Mouse (Mus musculus): ENCODE results near the gene Slc6a19. TPM values are rescaled to one million over a fixed set of nuclear protein-coding genes. Genes with fewer than 3 reads are reported as not detected.

The Slc6a19 gene
- total and polyA plus RNA-seq, 3 experiments, result not detected

- no peak within 1 kb of the TSS for H3K9ac ChIP-seq (ENCODE audit: control insufficient read depth, low read depth, low read length, poor library complexity, severe bottlenecking)
- no peaks in the 10 kb centered on the region for H3K4me1 ChIP-seq (ENCODE audit: control insufficient read depth in 1 of 2, insufficient read depth in 2 of 2, low read length in 2 of 2)
- no peak within 1 kb of the TSS for H3K4me3 ChIP-seq (ENCODE audit: control insufficient read depth in 1 of 2, insufficient read depth in 1 of 2, low read depth in 2 of 2, low read length in 2 of 2)
- peaks cover 5 to 6% of the 10 kb centered on the region in 2 experiments for H3K27me3 ChIP-seq (ENCODE audit: control insufficient read depth in 1 of 2, insufficient read depth in 2 of 2, low read length in 2 of 2)
- no peak for DNase-seq (ENCODE audit: low read depth, low spot score)
- H3K27ac ChIP-seq (ENCODE audit: control insufficient read depth, low read depth, low read length), result no peak within 1 kb of the TSS
- no peaks in the 10 kb centered on the region for H3K9me3 ChIP-seq (replicated peaks; ENCODE audit: insufficient read depth, low read length)
- TF ChIP-seq ZKSCAN1 (IDR thresholded peaks at IDR 0.05; ENCODE audit: low read depth, low read length) (no peak), TCF12 (IDR thresholded peaks at IDR 0.05; ENCODE audit: low read depth, low read length) (no peak)
- H3K36me3 ChIP-seq (ENCODE audit: control insufficient read depth in 1 of 2, insufficient read depth in 2 of 2, low read length in 2 of 2), result no peaks in the 10 kb centered on the region
- H3K79me2 ChIP-seq (ENCODE audit: control insufficient read depth, insufficient read depth, low read length, poor library complexity), result no peaks in the 10 kb centered on the region
These were observed 28.4 kb upstream of the Slc6a19 start, which contains the start of gene Slc12a7 for GRCm38 (mm10) chr13:73732742-73733700. Slc12a7 (plus strand) TSS chr13:73733094.

GRCm38 (mm10) chr13:73732235-73732634 lies 27.6 kb upstream of the Slc6a19 start:
- no peaks in the 10 kb centered on the region for H3K9me3 ChIP-seq (replicated peaks; ENCODE audit: insufficient read depth, low read length)
- no peak overlapping the region for H3K4me3 ChIP-seq (ENCODE audit: control insufficient read depth in 1 of 2, insufficient read depth in 1 of 2, low read depth in 2 of 2, low read length in 2 of 2)
- no peaks in the 10 kb centered on the region for H3K36me3 ChIP-seq (ENCODE audit: control insufficient read depth in 1 of 2, insufficient read depth in 2 of 2, low read length in 2 of 2)
- H3K4me1 ChIP-seq (ENCODE audit: control insufficient read depth in 1 of 2, insufficient read depth in 2 of 2, low read length in 2 of 2), result no peaks in the 10 kb centered on the region
- TF ChIP-seq CHD2 (IDR thresholded peaks at IDR 0.05; ENCODE audit: low read length) (no peak), MAZ (IDR thresholded peaks at IDR 0.05; ENCODE audit: low read depth, low read length) (no peak), POLR2AphosphoS2 (IDR thresholded peaks at IDR 0.05; ENCODE audit: low read length) (no peak), TBP (IDR thresholded peaks at IDR 0.05; ENCODE audit: low read depth, low read length) (no peak), MAX (IDR thresholded peaks at IDR 0.05; ENCODE audit: low read length) (no peak), UBTF (IDR thresholded peaks at IDR 0.05; ENCODE audit: borderline replicate concordance, insufficient read depth, low read depth, low read length) (no peak), ZKSCAN1 (IDR thresholded peaks at IDR 0.05; ENCODE audit: low read depth, low read length) (no peak), MXI1 (IDR thresholded peaks at IDR 0.05; ENCODE audit: low read depth, low read length) (no peak), EP300 (IDR thresholded peaks at IDR 0.05; ENCODE audit: low read depth in 1 of 2, low read length in 2 of 2) (no peak), USF1 (IDR thresholded peaks at IDR 0.05; ENCODE audit: low read depth, low read length) (no peak), ELF1 (IDR thresholded peaks at IDR 0.05; ENCODE audit: low read depth, low read length) (no peak), GABPA (IDR thresholded peaks at IDR 0.05; ENCODE audit: low read depth, low read length) (no peak), ETS1 (IDR thresholded peaks at IDR 0.05; ENCODE audit: low read depth, low read length) (no peak)
- H3K27me3 ChIP-seq (ENCODE audit: control insufficient read depth in 1 of 2, insufficient read depth in 2 of 2, low read length in 2 of 2), result peaks cover 5 to 6% of the 10 kb centered on the region in 2 experiments
- no peak overlapping the region for H3K9ac ChIP-seq (ENCODE audit: control insufficient read depth, low read depth, low read length, poor library complexity, severe bottlenecking)
- H3K79me2 ChIP-seq (ENCODE audit: control insufficient read depth, insufficient read depth, low read length, poor library complexity), result no peaks in the 10 kb centered on the region
- DNase-seq (ENCODE audit: low read depth, low spot score), result no peak
- no peak overlapping the region for H3K27ac ChIP-seq (ENCODE audit: control insufficient read depth, low read depth, low read length)
